Mouse (Mus musculus) inflammation-experienced regulatory T-cells, adult 6 months (primary cell): Measurements from ENCODE around the gene Gc. TPM values are rescaled to one million over a fixed set of nuclear protein-coding genes. Genes with fewer than 3 reads are reported as not detected.
A peak's percentile ranks its signal among the peaks of the same experiment; 100 is the strongest.

Source experiments
- ATAC-seq: one replicate; pipeline ENCODE4 v1.8.0; 2017
- polyA plus RNA-seq, 3 experiments: library from polyadenylated mRNA; unstranded; fragments of 100-300 nt; shearing (Covaris generic); gene quantifications; one replicate each; pipeline ENCODE4 v1.2.1; 2017

The Gc gene
- polyA plus RNA-seq = under 1 TPM in 1 of 3 experiments, not detected in 2; 0.42 TPM

GRCm38 (mm10) chr5:89457554-89458062 lies at the start of gene Gc:
Gene Gc (minus strand): TSS chr5:89457898.
- no peak for ATAC-seq

- ATAC-seq = no peak
Measured at GRCm38 (mm10) chr5:89500182-89500581, 42.5 kb upstream of the Gc start.

GRCm38 (mm10) chr5:89492560-89492959 lies 34.9 kb upstream of the Gc start:
- ATAC-seq = no peak

GRCm38 (mm10) chr5:89470483-89470882 lies 12.8 kb upstream of the Gc start:
- no peak for ATAC-seq

- ATAC-seq = no peak
Measured at GRCm38 (mm10) chr5:89467886-89468285, 10.2 kb upstream of the Gc start.

GRCm38 (mm10) chr5:89467045-89467444 lies 9.3 kb upstream of the Gc start:
- no peak for ATAC-seq

GRCm38 (mm10) chr5:89466275-89466674 lies 8.6 kb upstream of the Gc start:
- ATAC-seq = no peak

- no peak for ATAC-seq
Measured at GRCm38 (mm10) chr5:89461817-89462216, 4.1 kb upstream of the Gc start.

GRCm38 (mm10) chr5:89459591-89459990 lies 1.9 kb upstream of the Gc start:
- no peak for ATAC-seq

GRCm38 (mm10) chr5:89458987-89459386 lies 1.3 kb upstream of the Gc start:
- ATAC-seq = peak; percentile 25

- no peak for ATAC-seq
Measured at GRCm38 (mm10) chr5:89455526-89455925, 2.2 kb downstream of the Gc start.

- no peak for ATAC-seq
Measured at GRCm38 (mm10) chr5:89450798-89451197, 6.9 kb downstream of the Gc start.

GRCm38 (mm10) chr5:89449325-89449724 lies 8.4 kb downstream of the Gc start:
- no peak for ATAC-seq

- ATAC-seq = no peak
Measured at GRCm38 (mm10) chr5:89447978-89448377, 9.7 kb downstream of the Gc start.

GRCm38 (mm10) chr5:89444360-89444759 lies 13.3 kb downstream of the Gc start:
- no peak for ATAC-seq

- no peak for ATAC-seq
Measured at GRCm38 (mm10) chr5:89411536-89411935, 46.2 kb downstream of the Gc start.

- ATAC-seq = no peak
Measured at GRCm38 (mm10) chr5:89407376-89408082, 50.2 kb downstream of the Gc start.

- no peak for ATAC-seq
Measured at GRCm38 (mm10) chr5:89405132-89405531, 52.6 kb downstream of the Gc start.

- ATAC-seq = no peak
Measured at GRCm38 (mm10) chr5:89390405-89390804, 67.3 kb downstream of the Gc start.

- no peak for ATAC-seq
Measured at GRCm38 (mm10) chr5:89384204-89384603, 73.5 kb downstream of the Gc start.

GRCm38 (mm10) chr5:89381340-89381739 lies 76.4 kb downstream of the Gc start:
- ATAC-seq = no peak

- no peak for ATAC-seq
Measured at GRCm38 (mm10) chr5:89370140-89370539, 87.6 kb downstream of the Gc start.

GRCm38 (mm10) chr5:89368045-89368743 lies 89.5 kb downstream of the Gc start:
- no peak for ATAC-seq
